Mouse (Mus musculus) adrenal gland, adult 2 months (tissue): ENCODE data around the gene Nlrp9b. TPM values are rescaled to one million over a fixed set of nuclear protein-coding genes. Genes with fewer than 3 reads are reported as not detected.

Source experiments
- polyA plus RNA-seq: library from polyadenylated mRNA; depleted of rRNA; stranded (reverse); fragments of >200 nt; gene quantifications from 2 replicates; pipeline ENCODE4 v1.2.3, GENCODE M21; 2012; rRNA removed
- total RNA-seq, 2 experiments: library from RNA; stranded (reverse); gene quantifications; 2 replicates each; pipeline ENCODE4 v1.2.3; 2021

Gene Nlrp9b
- total and polyA plus RNA-seq, 3 experiments: not detected

Other genes with a start within 250 kb of the Nlrp9b start
- 10 to 100 TPM; 76.9 to 98.1 TPM for gene Nectin2, start 241.0 kb upstream of the Nlrp9b start, total RNA-seq
- 138 and 165 TPM in 2 replicates for gene Nectin2, start 241.0 kb upstream of the Nlrp9b start, polyA plus RNA-seq
- 10 to 100 TPM; 35.9 to 61.1 TPM for gene Bcam, start 220.4 kb upstream of the Nlrp9b start, total RNA-seq
- 103 and 108 TPM in 2 replicates for gene Bcam, start 220.4 kb upstream of the Nlrp9b start, polyA plus RNA-seq
- gene Cblc, start 194.7 kb upstream of the Nlrp9b start, total RNA-seq: not detected
- 0.60 TPM in 1 of 2 replicates, not detected in the other for gene Cblc, start 194.7 kb upstream of the Nlrp9b start, polyA plus RNA-seq
- gene Bcl3, start 168.7 kb upstream of the Nlrp9b start, total RNA-seq: 10 to 100 TPM; 26.7 to 34.1 TPM
- 155 and 161 TPM in 2 replicates for gene Bcl3, start 168.7 kb upstream of the Nlrp9b start, polyA plus RNA-seq
- under 1 TPM in 1 of 2 experiments, not detected in 1; 0.86 TPM for gene Gm19345, start 139.5 kb upstream of the Nlrp9b start, total RNA-seq
- gene Gm19345, start 139.5 kb upstream of the Nlrp9b start, polyA plus RNA-seq: 0.71 and 1.3 TPM in 2 replicates
- gene Ceacam16, start 130.2 kb upstream of the Nlrp9b start, total RNA-seq: not detected
- 0.52 and 0.55 TPM in 2 replicates for gene Ceacam16, start 130.2 kb upstream of the Nlrp9b start, polyA plus RNA-seq
- not detected for gene Ceacam19, start 103.5 kb upstream of the Nlrp9b start, total RNA-seq
- gene Ceacam19, start 103.5 kb upstream of the Nlrp9b start, polyA plus RNA-seq: not detected in 2 replicates
- gene Pvr, start 70.3 kb upstream of the Nlrp9b start, total RNA-seq: 10 to 100 TPM; 20.3 to 36.5 TPM
- 9.6 and 12.0 TPM in 2 replicates for gene Pvr, start 70.3 kb upstream of the Nlrp9b start, polyA plus RNA-seq
- gene Igsf23, start 40.7 kb upstream of the Nlrp9b start, total RNA-seq: not detected
- 0.12 TPM in 1 of 2 replicates, not detected in the other for gene Igsf23, start 40.7 kb upstream of the Nlrp9b start, polyA plus RNA-seq
- not detected for gene Ceacam20, start 26.1 kb upstream of the Nlrp9b start, total RNA-seq
- gene Ceacam20, start 26.1 kb upstream of the Nlrp9b start, polyA plus RNA-seq: 0.03 TPM in 1 of 2 replicates, not detected in the other
- gene Vmn1r91, start 108.2 kb downstream of the Nlrp9b start, total RNA-seq: not detected
- not detected in 2 replicates for gene Vmn1r91, start 108.2 kb downstream of the Nlrp9b start, polyA plus RNA-seq
- not detected for gene Gm16442, start 131.1 kb downstream of the Nlrp9b start, total RNA-seq
- gene Gm16442, start 131.1 kb downstream of the Nlrp9b start, polyA plus RNA-seq: not detected in 2 replicates
- not detected for gene Vmn1r93, start 147.6 kb downstream of the Nlrp9b start, total RNA-seq
- not detected in 2 replicates for gene Vmn1r93, start 147.6 kb downstream of the Nlrp9b start, polyA plus RNA-seq
- gene Vmn1r94, start 176.9 kb downstream of the Nlrp9b start, total RNA-seq: not detected
- gene Vmn1r94, start 176.9 kb downstream of the Nlrp9b start, polyA plus RNA-seq: not detected in 2 replicates
- gene Vmn1r95, start 202.2 kb downstream of the Nlrp9b start, total RNA-seq: not detected
- gene Vmn1r95, start 202.2 kb downstream of the Nlrp9b start, polyA plus RNA-seq: not detected in 2 replicates
- not detected for gene Gm6164, start 214.1 kb downstream of the Nlrp9b start, total RNA-seq
- not detected in 2 replicates for gene Gm6164, start 214.1 kb downstream of the Nlrp9b start, polyA plus RNA-seq
- not detected for gene Gm4498, start 242.4 kb downstream of the Nlrp9b start, total RNA-seq
- gene Gm4498, start 242.4 kb downstream of the Nlrp9b start, polyA plus RNA-seq: not detected in 2 replicates